In genomic region chr11:80429009-80429475, GRCm38 (mm10) we compare ENCODE assay signal across 8 mouse cellular contexts. TPM values are rescaled to one million over a fixed set of nuclear protein-coding genes. Genes with fewer than 3 reads are reported as not detected.
A peak's percentile ranks its signal among the peaks of the same experiment; 100 is the strongest.
DNase-seq lines count a peak whose midpoint lies in the region; ATAC-seq and TF ChIP-seq lines count a peak whose summit lies in the region.

No protein-coding gene starts in this region.

- WGBS in forebrain, embryonic 15.5 days = under 1% methylated on average over 36 of the region's 37 CpGs
- under 1% methylated on average over 37 of the region's 37 CpGs for WGBS in kidney, adult 2 months
- 0% methylated on average over 37 of the region's 37 CpGs for WGBS in liver, embryonic 16.5 days (ENCODE audit: insufficient replicate concordance)

- H3K4me3 ChIP-seq in forebrain, embryonic 15.5 days = peak overlapping the region; percentile 79
- peak overlapping the region; percentile 93 for H3K4me3 ChIP-seq in kidney, adult 2 months (ENCODE audit: insufficient read depth, low read depth, low read length)
- H3K4me3 ChIP-seq in liver, embryonic 16.5 days (ENCODE audit: low read depth, low read length) = peak overlapping the region; percentile 99

- TF ChIP-seq CTCF in kidney, adult 2 months (conservative IDR thresholded peaks at IDR 0.05; ENCODE audit: insufficient read depth, insufficient read length, low read depth, low read length) = no peak

- H3K27me3 ChIP-seq in forebrain, embryonic 15.5 days = no peaks in the 10 kb centered on the region
- H3K27me3 ChIP-seq in kidney, adult 2 months (replicated peaks; ENCODE audit: control insufficient read depth, insufficient read depth, low read length) = no peaks in the 10 kb centered on the region
- no peaks in the 10 kb centered on the region for H3K27me3 ChIP-seq in liver, embryonic 16.5 days (ENCODE audit: control insufficient read depth, insufficient read depth, low read depth, low read length)

- no peaks in the 10 kb centered on the region for H3K9me3 ChIP-seq in forebrain, embryonic 15.5 days
- no peaks in the 10 kb centered on the region for H3K9me3 ChIP-seq in liver, embryonic 16.5 days (replicated peaks; ENCODE audit: control insufficient read depth, low read length)

- peaks cover 19% of the 10 kb centered on the region for H3K36me3 ChIP-seq in forebrain, embryonic 15.5 days
- H3K36me3 ChIP-seq in kidney, adult 2 months (ENCODE audit: control insufficient read depth, insufficient read depth, low read length) = no peaks in the 10 kb centered on the region
- H3K36me3 ChIP-seq in liver, embryonic 16.5 days (ENCODE audit: control insufficient read depth, insufficient read depth) = peaks cover 16% of the 10 kb centered on the region

- no peak for TF ChIP-seq POLR2A in kidney, adult 2 months (IDR thresholded peaks at IDR 0.05; ENCODE audit: low read depth, low read length)

- H3K27ac ChIP-seq in forebrain, embryonic 15.5 days (replicated peaks) = peak overlapping the region; percentile 85
- peak overlapping the region; percentile 75 for H3K27ac ChIP-seq in kidney, adult 2 months (ENCODE audit: insufficient read depth, low read depth, low read length)
- H3K27ac ChIP-seq in liver, embryonic 16.5 days (ENCODE audit: low read length) = peak overlapping the region; percentile 82

- H3K4me1 ChIP-seq in forebrain, embryonic 15.5 days = peaks cover 15% of the 10 kb centered on the region
- peaks cover 4% of the 10 kb centered on the region; the same call in 1 of the 2 replicates for H3K4me1 ChIP-seq in kidney, adult 2 months (ENCODE audit: control insufficient read depth, insufficient read depth, low read length)
- peaks cover 10% of the 10 kb centered on the region for H3K4me1 ChIP-seq in liver, embryonic 16.5 days (ENCODE audit: control insufficient read depth, low read depth, low read length)

- peak; percentile 9 for DNase-seq in ovary, adult 18-20 months (ENCODE audit: low spot score)
- DNase-seq in ovary, postnatal 36 days (ENCODE audit: low spot score) = no peak
- DNase-seq in adrenal gland, postnatal 25 days = peak; percentile 37
- DNase-seq in kidney, adult 2 months = peak; percentile 45
- peak; percentile 61 for DNase-seq in neural tube, embryonic 10.5 days (ENCODE audit: extremely low spot score, low spot score)
- DNase-seq in yolk sac, embryonic 10.5 days (ENCODE audit: low spot score) = peak; percentile 36

- peak overlapping the region; percentile 82 for H3K4me2 ChIP-seq in forebrain, embryonic 15.5 days (replicated peaks)
- peak overlapping the region; percentile 68 for H3K4me2 ChIP-seq in liver, embryonic 16.5 days (ENCODE audit: low read depth, low read length)

- peak overlapping the region; percentile 89 for H3K9ac ChIP-seq in forebrain, embryonic 15.5 days (replicated peaks)
- H3K9ac ChIP-seq in liver, embryonic 16.5 days (ENCODE audit: low read depth, low read length) = peak overlapping the region; percentile 97

- ATAC-seq in forebrain, embryonic 15.5 days (replicated peaks) = no peak; the same call in 1 of the 2 replicates
- ATAC-seq in liver, embryonic 16.5 days (ENCODE audit: low read depth) = peak; percentile 68

RNA-seq across cellular contexts. Expression of gene Psmd11, which starts 0.6 kb away (rescaled TPM):
- 151 and 166 TPM in 2 replicates for total RNA-seq in adrenal gland, postnatal 25 days (2021)
- polyA plus RNA-seq in forebrain, embryonic 15.5 days (2015; fragmentation: Nextera tagmentation; extraction: Ambion mirVana) = 341 and 346 TPM in 2 replicates
- 52.8 and 53.4 TPM in 2 replicates for polyA plus RNA-seq in kidney, adult 2 months (2012; rRNA removed)
- 141 and 153 TPM in 2 replicates for polyA plus RNA-seq in liver, embryonic 16.5 days (2015; fragmentation: Nextera tagmentation; extraction: Ambion mirVana)

RNA-seq across cellular contexts. Expression of gene Zfp207, which starts 46.0 kb away (rescaled TPM):
- total RNA-seq in adrenal gland, postnatal 25 days (2021) = 158 and 187 TPM in 2 replicates
- polyA plus RNA-seq in forebrain, embryonic 15.5 days (2015; fragmentation: Nextera tagmentation; extraction: Ambion mirVana) = 231 and 236 TPM in 2 replicates
- 66.8 and 72.8 TPM in 2 replicates for polyA plus RNA-seq in kidney, adult 2 months (2012; rRNA removed)
- polyA plus RNA-seq in liver, embryonic 16.5 days (2015; fragmentation: Nextera tagmentation; extraction: Ambion mirVana) = 81.5 and 87.4 TPM in 2 replicates

RNA-seq across cellular contexts. Expression of gene Cdk5r1, which starts 47.8 kb away (rescaled TPM):
- 2.7 and 3.2 TPM in 2 replicates for total RNA-seq in adrenal gland, postnatal 25 days (2021)
- polyA plus RNA-seq in forebrain, embryonic 15.5 days (2015; fragmentation: Nextera tagmentation; extraction: Ambion mirVana) = 105 and 120 TPM in 2 replicates
- 0.53 and 1.0 TPM in 2 replicates for polyA plus RNA-seq in kidney, adult 2 months (2012; rRNA removed)
- 0.22 and 0.30 TPM in 2 replicates for polyA plus RNA-seq in liver, embryonic 16.5 days (2015; fragmentation: Nextera tagmentation; extraction: Ambion mirVana)

RNA-seq across cellular contexts. Expression of gene 5730455P16Rik, which starts 51.2 kb away (rescaled TPM):
- total RNA-seq in adrenal gland, postnatal 25 days (2021) = 21.0 and 23.3 TPM in 2 replicates
- polyA plus RNA-seq in forebrain, embryonic 15.5 days (2015; fragmentation: Nextera tagmentation; extraction: Ambion mirVana) = 33.9 and 37.9 TPM in 2 replicates
- polyA plus RNA-seq in kidney, adult 2 months (2012; rRNA removed) = 4.1 and 5.0 TPM in 2 replicates
- 4.1 and 5.1 TPM in 2 replicates for polyA plus RNA-seq in liver, embryonic 16.5 days (2015; fragmentation: Nextera tagmentation; extraction: Ambion mirVana)

Comparison
In these comparisons a context has a peak if more than half of its experiments do, and no peak if none do; other contexts are left out.
1. RNA of gene Cdk5r1, which starts 47.8 kb away (polyA plus RNA-seq): 105 to 120 TPM in forebrain, embryonic 15.5 days; 0.53 to 1.0 TPM in kidney, adult 2 months and 0.22 to 0.30 TPM in liver, embryonic 16.5 days; every median in the first group is over 10 times any median in the second.
2. Peak in every context shown above with its lines, with median percentiles within 50 percentile points of each other: H3K27ac ChIP-seq and H3K4me3 ChIP-seq.